Mouse (Mus musculus): Measurements from ENCODE around the gene Srsf3. TPM values are rescaled to one million over a fixed set of nuclear protein-coding genes. Genes with fewer than 3 reads are reported as not detected.

Srsf3 gene
- polyA plus RNA-seq, 1 experiment: 69.4 TPM

GRCm38 (mm10) chr17:29056699-29057151 is 24.3 kb downstream of the Srsf3 start:
- H3K4me1 ChIP-seq (ENCODE audit: control insufficient read depth, insufficient read depth, insufficient read length, low read length): peaks cover 39% of the 10 kb centered on the region
- H3K4me3 ChIP-seq (ENCODE audit: low read depth, low read length): no peak overlapping the region
- no peaks in the 10 kb centered on the region for H3K27me3 ChIP-seq (ENCODE audit: control insufficient read depth, insufficient read depth, low read length)
- WGBS: 54% methylated on average over 8 of the region's 8 CpGs
- TF ChIP-seq CTCF (IDR thresholded peaks at IDR 0.05; ENCODE audit: extremely low read depth, insufficient read length, insufficient replicate concordance, low read depth, low read length) (no peak), POLR2A (IDR thresholded peaks at IDR 0.05; ENCODE audit: low read depth, low read length) (no peak)
- H3K36me3 ChIP-seq (ENCODE audit: control insufficient read depth, insufficient read depth, low read length): no peaks in the 10 kb centered on the region
- H3K27ac ChIP-seq (ENCODE audit: insufficient read depth, low read depth, low read length): no peak overlapping the region

GRCm38 (mm10) chr17:29057361-29057890 is 25.0 kb downstream of the Srsf3 start:
- TF ChIP-seq POLR2A (IDR thresholded peaks at IDR 0.05; ENCODE audit: low read depth, low read length): no peak
- TF ChIP-seq CTCF (IDR thresholded peaks at IDR 0.05; ENCODE audit: extremely low read depth, insufficient read length, insufficient replicate concordance, low read depth, low read length): no peak
- WGBS: 83% methylated on average over 11 of the region's 11 CpGs

GRCm38 (mm10) chr17:29057961-29058360 is 25.5 kb downstream of the Srsf3 start:
- WGBS: 25% methylated on average over 10 of the region's 10 CpGs
- no peak overlapping the region for H3K4me3 ChIP-seq (ENCODE audit: low read depth, low read length)
- H3K27ac ChIP-seq (ENCODE audit: insufficient read depth, low read depth, low read length): no peak overlapping the region; the same call in 1 of the 2 replicates
- H3K36me3 ChIP-seq (ENCODE audit: control insufficient read depth, insufficient read depth, low read length): no peaks in the 10 kb centered on the region
- H3K4me1 ChIP-seq (ENCODE audit: control insufficient read depth, insufficient read depth, insufficient read length, low read length): peaks cover 37% of the 10 kb centered on the region
- TF ChIP-seq CTCF (IDR thresholded peaks at IDR 0.05; ENCODE audit: extremely low read depth, insufficient read length, insufficient replicate concordance, low read depth, low read length) (no peak), POLR2A (IDR thresholded peaks at IDR 0.05; ENCODE audit: low read depth, low read length) (no peak)
- H3K27me3 ChIP-seq (ENCODE audit: control insufficient read depth, insufficient read depth, low read length): no peaks in the 10 kb centered on the region

More at GRCm38 (mm10) chr17:29057361-29057890, 25.0 kb downstream of the Srsf3 start:
- Histone ChIP-seq H3K4me3 (ENCODE audit: low read depth, low read length) (no peak overlapping the region), H3K27me3 (ENCODE audit: control insufficient read depth, insufficient read depth, low read length) (no peaks in the 10 kb centered on the region), H3K27ac (ENCODE audit: insufficient read depth, low read depth, low read length) (no peak overlapping the region), H3K4me1 (ENCODE audit: control insufficient read depth, insufficient read depth, insufficient read length, low read length) (peaks cover 39% of the 10 kb centered on the region), H3K36me3 (ENCODE audit: control insufficient read depth, insufficient read depth, low read length) (no peaks in the 10 kb centered on the region)

GRCm38 (mm10) chr17:29058487-29058886 is 26.1 kb downstream of the Srsf3 start:
- peaks cover 32% of the 10 kb centered on the region for H3K4me1 ChIP-seq (ENCODE audit: control insufficient read depth, insufficient read depth, insufficient read length, low read length)
- H3K36me3 ChIP-seq (ENCODE audit: control insufficient read depth, insufficient read depth, low read length): no peaks in the 10 kb centered on the region
- TF ChIP-seq CTCF (IDR thresholded peaks at IDR 0.05; ENCODE audit: extremely low read depth, insufficient read length, insufficient replicate concordance, low read depth, low read length) (no peak), POLR2A (IDR thresholded peaks at IDR 0.05; ENCODE audit: low read depth, low read length) (no peak)
- H3K27me3 ChIP-seq (ENCODE audit: control insufficient read depth, insufficient read depth, low read length): no peaks in the 10 kb centered on the region
- WGBS: 26% methylated on average over 8 of the region's 8 CpGs
- H3K4me3 ChIP-seq (ENCODE audit: low read depth, low read length): no peak overlapping the region
- H3K27ac ChIP-seq (ENCODE audit: insufficient read depth, low read depth, low read length): no peak overlapping the region

GRCm38 (mm10) chr17:29059581-29059980 is 27.2 kb downstream of the Srsf3 start:
- 37% methylated on average over 3 of the region's 3 CpGs for WGBS
- no peak for TF ChIP-seq POLR2A (IDR thresholded peaks at IDR 0.05; ENCODE audit: low read depth, low read length)
- TF ChIP-seq CTCF (IDR thresholded peaks at IDR 0.05; ENCODE audit: extremely low read depth, insufficient read length, insufficient replicate concordance, low read depth, low read length): no peak
- no peak overlapping the region for H3K27ac ChIP-seq (ENCODE audit: insufficient read depth, low read depth, low read length)

GRCm38 (mm10) chr17:29060946-29061345 is 28.5 kb downstream of the Srsf3 start:
- TF ChIP-seq POLR2A (IDR thresholded peaks at IDR 0.05; ENCODE audit: low read depth, low read length): no peak
- no peak for TF ChIP-seq CTCF (IDR thresholded peaks at IDR 0.05; ENCODE audit: extremely low read depth, insufficient read length, insufficient replicate concordance, low read depth, low read length)
- WGBS: 94% methylated on average over 9 of the region's 9 CpGs

More at GRCm38 (mm10) chr17:29059581-29059980, 27.2 kb downstream of the Srsf3 start:
- no peaks in the 10 kb centered on the region for H3K36me3 ChIP-seq (ENCODE audit: control insufficient read depth, insufficient read depth, low read length)
- no peak overlapping the region for H3K4me3 ChIP-seq (ENCODE audit: low read depth, low read length)
- no peaks in the 10 kb centered on the region for H3K27me3 ChIP-seq (ENCODE audit: control insufficient read depth, insufficient read depth, low read length)
- H3K4me1 ChIP-seq (ENCODE audit: control insufficient read depth, insufficient read depth, insufficient read length, low read length): peaks cover 22% of the 10 kb centered on the region

GRCm38 (mm10) chr17:29062119-29063035 is 29.9 kb downstream of the Srsf3 start:
- Histone ChIP-seq H3K4me3 (ENCODE audit: low read depth, low read length) (no peak overlapping the region), H3K27ac (ENCODE audit: insufficient read depth, low read depth, low read length) (no peak overlapping the region), H3K36me3 (ENCODE audit: control insufficient read depth, insufficient read depth, low read length) (no peaks in the 10 kb centered on the region), H3K4me1 (ENCODE audit: control insufficient read depth, insufficient read depth, insufficient read length, low read length) (peaks cover 13% of the 10 kb centered on the region; the same call in 1 of the 2 replicates), H3K27me3 (ENCODE audit: control insufficient read depth, insufficient read depth, low read length) (no peaks in the 10 kb centered on the region)
- 65% methylated on average over 13 of the region's 13 CpGs for WGBS
- TF ChIP-seq CTCF (IDR thresholded peaks at IDR 0.05; ENCODE audit: extremely low read depth, insufficient read length, insufficient replicate concordance, low read depth, low read length) (no peak), POLR2A (IDR thresholded peaks at IDR 0.05; ENCODE audit: low read depth, low read length) (no peak)

More at GRCm38 (mm10) chr17:29060946-29061345, 28.5 kb downstream of the Srsf3 start:
- Histone ChIP-seq H3K4me3 (ENCODE audit: low read depth, low read length) (no peak overlapping the region), H3K4me1 (ENCODE audit: control insufficient read depth, insufficient read depth, insufficient read length, low read length) (peaks cover 21% of the 10 kb centered on the region), H3K27ac (ENCODE audit: insufficient read depth, low read depth, low read length) (no peak overlapping the region), H3K36me3 (ENCODE audit: control insufficient read depth, insufficient read depth, low read length) (no peaks in the 10 kb centered on the region), H3K27me3 (ENCODE audit: control insufficient read depth, insufficient read depth, low read length) (no peaks in the 10 kb centered on the region)
